Mouse (Mus musculus): ENCODE data around the gene Avl9. TPM values are rescaled to one million over a fixed set of nuclear protein-coding genes. Genes with fewer than 3 reads are reported as not detected.

The Avl9 gene
- polyA plus RNA-seq, 1 experiment from 2014 or later: 13.1 TPM

GRCm38 (mm10) chr6:56720877-56721276 lies 6.2 kb downstream of the Avl9 start:
- DNase-seq (ENCODE audit: low spot score) (peak; percentile 30), ATAC-seq (ENCODE audit: low read depth) (no peak)
- WGBS: 65% methylated on average over 3 of the region's 3 CpGs
- H3K27ac ChIP-seq (replicated peaks; ENCODE audit: low read depth, low read length): no peak overlapping the region; the same call in 1 of the 2 replicates
- no peaks in the 10 kb centered on the region for H3K27me3 ChIP-seq (replicated peaks; ENCODE audit: control insufficient read depth, insufficient read depth, low read length)
- no peak overlapping the region for H3K4me2 ChIP-seq (ENCODE audit: low read depth, low read length)
- H3K9me3 ChIP-seq (ENCODE audit: control insufficient read depth, low read length): no peaks in the 10 kb centered on the region
- no peak overlapping the region for H3K9ac ChIP-seq (ENCODE audit: low read depth, low read length)
- peaks cover 11% of the 10 kb centered on the region for H3K4me1 ChIP-seq (ENCODE audit: control insufficient read depth, insufficient read depth, low read length)
- H3K36me3 ChIP-seq (ENCODE audit: control insufficient read depth, insufficient read depth, low read length): peaks cover 24% of the 10 kb centered on the region
- H3K4me3 ChIP-seq (ENCODE audit: low read depth, low read length): no peak overlapping the region

- H3K4me3 ChIP-seq (ENCODE audit: low read depth, low read length): no peak overlapping the region
- ATAC-seq (ENCODE audit: low read depth) (no peak), DNase-seq (ENCODE audit: low spot score) (no peak)
- peaks cover 72% of the 10 kb centered on the region for H3K36me3 ChIP-seq (ENCODE audit: control insufficient read depth, insufficient read depth, low read length)
- H3K9ac ChIP-seq (ENCODE audit: low read depth, low read length): no peak overlapping the region
- no peak overlapping the region for H3K27ac ChIP-seq (replicated peaks; ENCODE audit: low read depth, low read length)
- 86% methylated on average over 2 of the region's 2 CpGs for WGBS
- H3K9me3 ChIP-seq (ENCODE audit: control insufficient read depth, low read length): no peaks in the 10 kb centered on the region
- H3K27me3 ChIP-seq (replicated peaks; ENCODE audit: control insufficient read depth, insufficient read depth, low read length): no peaks in the 10 kb centered on the region
- H3K4me2 ChIP-seq (ENCODE audit: low read depth, low read length): no peak overlapping the region
- H3K4me1 ChIP-seq (ENCODE audit: control insufficient read depth, insufficient read depth, low read length): no peaks in the 10 kb centered on the region
These were observed 17.8 kb downstream of the Avl9 start for GRCm38 (mm10) chr6:56732545-56732944.

GRCm38 (mm10) chr6:56745950-56746543 lies 31.3 kb downstream of the Avl9 start:
- WGBS: 71% methylated on average over 5 of the region's 5 CpGs

GRCm38 (mm10) chr6:56753719-56754118 lies 39.0 kb downstream of the Avl9 start:
- Histone ChIP-seq H3K36me3 (ENCODE audit: control insufficient read depth, insufficient read depth, low read length) (peaks cover 56% of the 10 kb centered on the region), H3K9me3 (ENCODE audit: control insufficient read depth, low read length) (no peaks in the 10 kb centered on the region), H3K4me2 (ENCODE audit: low read depth, low read length) (no peak overlapping the region), H3K27ac (replicated peaks; ENCODE audit: low read depth, low read length) (no peak overlapping the region), H3K27me3 (replicated peaks; ENCODE audit: control insufficient read depth, insufficient read depth, low read length) (no peaks in the 10 kb centered on the region), H3K4me3 (ENCODE audit: low read depth, low read length) (no peak overlapping the region), H3K9ac (ENCODE audit: low read depth, low read length) (no peak overlapping the region), H3K4me1 (ENCODE audit: control insufficient read depth, insufficient read depth, low read length) (no peaks in the 10 kb centered on the region)
- ATAC-seq (ENCODE audit: low read depth) (no peak), DNase-seq (ENCODE audit: low spot score) (no peak)
- 83% methylated on average over 3 of the region's 3 CpGs for WGBS

More at GRCm38 (mm10) chr6:56745950-56746543, 31.3 kb downstream of the Avl9 start:
- H3K4me3 ChIP-seq (ENCODE audit: low read depth, low read length): no peak overlapping the region
- H3K27ac ChIP-seq (replicated peaks; ENCODE audit: low read depth, low read length): no peak overlapping the region
- H3K27me3 ChIP-seq (replicated peaks; ENCODE audit: control insufficient read depth, insufficient read depth, low read length): no peaks in the 10 kb centered on the region
- DNase-seq (ENCODE audit: low spot score) (peak; percentile 88), ATAC-seq (ENCODE audit: low read depth) (peak; percentile 71; the same call in 1 of the 2 replicates)
- no peaks in the 10 kb centered on the region for H3K4me1 ChIP-seq (ENCODE audit: control insufficient read depth, insufficient read depth, low read length)
- peaks cover 35% of the 10 kb centered on the region for H3K36me3 ChIP-seq (ENCODE audit: control insufficient read depth, insufficient read depth, low read length)
- no peak overlapping the region for H3K4me2 ChIP-seq (ENCODE audit: low read depth, low read length)
- H3K9ac ChIP-seq (ENCODE audit: low read depth, low read length): no peak overlapping the region
- H3K9me3 ChIP-seq (ENCODE audit: control insufficient read depth, low read length): no peaks in the 10 kb centered on the region

- H3K27ac ChIP-seq (replicated peaks; ENCODE audit: low read depth, low read length): no peak overlapping the region
- no peak overlapping the region for H3K4me2 ChIP-seq (ENCODE audit: low read depth, low read length)
- no peak for ATAC-seq (ENCODE audit: low read depth)
- 92% methylated on average over 1 of the region's 1 CpGs for WGBS
- H3K4me3 ChIP-seq (ENCODE audit: low read depth, low read length): no peak overlapping the region
- H3K36me3 ChIP-seq (ENCODE audit: control insufficient read depth, insufficient read depth, low read length): peaks cover 64% of the 10 kb centered on the region
- no peaks in the 10 kb centered on the region for H3K9me3 ChIP-seq (ENCODE audit: control insufficient read depth, low read length)
- no peak for DNase-seq (ENCODE audit: low spot score)
- H3K4me1 ChIP-seq (ENCODE audit: control insufficient read depth, insufficient read depth, low read length): no peaks in the 10 kb centered on the region
- no peaks in the 10 kb centered on the region for H3K27me3 ChIP-seq (replicated peaks; ENCODE audit: control insufficient read depth, insufficient read depth, low read length)
- no peak overlapping the region for H3K9ac ChIP-seq (ENCODE audit: low read depth, low read length)
These were observed 41.4 kb downstream of the Avl9 start for GRCm38 (mm10) chr6:56756117-56756516.

- Histone ChIP-seq H3K4me2 (ENCODE audit: low read depth, low read length) (no peak overlapping the region), H3K27me3 (replicated peaks; ENCODE audit: control insufficient read depth, insufficient read depth, low read length) (no peaks in the 10 kb centered on the region), H3K4me3 (ENCODE audit: low read depth, low read length) (no peak overlapping the region), H3K4me1 (ENCODE audit: control insufficient read depth, insufficient read depth, low read length) (no peaks in the 10 kb centered on the region), H3K27ac (replicated peaks; ENCODE audit: low read depth, low read length) (no peak overlapping the region), H3K36me3 (ENCODE audit: control insufficient read depth, insufficient read depth, low read length) (peaks cover 66% of the 10 kb centered on the region), H3K9me3 (ENCODE audit: control insufficient read depth, low read length) (no peaks in the 10 kb centered on the region), H3K9ac (ENCODE audit: low read depth, low read length) (no peak overlapping the region)
- DNase-seq (ENCODE audit: low spot score) (no peak), ATAC-seq (ENCODE audit: low read depth) (no peak)
- whole genome bisulfite sequencing: 93% methylated on average over 1 of the region's 1 CpGs
These were observed 44.6 kb downstream of the Avl9 start for GRCm38 (mm10) chr6:56759324-56759723.

- no peak overlapping the region for H3K9ac ChIP-seq (ENCODE audit: low read depth, low read length)
- H3K36me3 ChIP-seq (ENCODE audit: control insufficient read depth, insufficient read depth, low read length): peaks cover 19% of the 10 kb centered on the region
- ATAC-seq (ENCODE audit: low read depth) (no peak), DNase-seq (ENCODE audit: low spot score) (no peak)
- no peak overlapping the region for H3K27ac ChIP-seq (replicated peaks; ENCODE audit: low read depth, low read length)
- no peaks in the 10 kb centered on the region for H3K9me3 ChIP-seq (ENCODE audit: control insufficient read depth, low read length)
- H3K27me3 ChIP-seq (replicated peaks; ENCODE audit: control insufficient read depth, insufficient read depth, low read length): no peaks in the 10 kb centered on the region
- H3K4me3 ChIP-seq (ENCODE audit: low read depth, low read length): no peak overlapping the region
- H3K4me2 ChIP-seq (ENCODE audit: low read depth, low read length): no peak overlapping the region
- 57% methylated on average over 3 of the region's 3 CpGs for WGBS
- no peaks in the 10 kb centered on the region for H3K4me1 ChIP-seq (ENCODE audit: control insufficient read depth, insufficient read depth, low read length)
These were observed 50.6 kb downstream of the Avl9 start for GRCm38 (mm10) chr6:56765265-56765664.

- no peak overlapping the region for H3K27ac ChIP-seq (replicated peaks; ENCODE audit: low read depth, low read length)
- H3K9me3 ChIP-seq (ENCODE audit: control insufficient read depth, low read length): no peaks in the 10 kb centered on the region
- H3K4me2 ChIP-seq (ENCODE audit: low read depth, low read length): no peak overlapping the region
- ATAC-seq (ENCODE audit: low read depth) (no peak), DNase-seq (ENCODE audit: low spot score) (no peak)
- no peaks in the 10 kb centered on the region for H3K4me1 ChIP-seq (ENCODE audit: control insufficient read depth, insufficient read depth, low read length)
- peaks cover 19% of the 10 kb centered on the region for H3K36me3 ChIP-seq (ENCODE audit: control insufficient read depth, insufficient read depth, low read length)
- H3K4me3 ChIP-seq (ENCODE audit: low read depth, low read length): no peak overlapping the region
- no peak overlapping the region for H3K9ac ChIP-seq (ENCODE audit: low read depth, low read length)
- H3K27me3 ChIP-seq (replicated peaks; ENCODE audit: control insufficient read depth, insufficient read depth, low read length): no peaks in the 10 kb centered on the region
- 79% methylated on average over 4 of the region's 4 CpGs for WGBS
These were observed 51.0 kb downstream of the Avl9 start for GRCm38 (mm10) chr6:56765696-56766095.

GRCm38 (mm10) chr6:56775816-56776215 lies 61.1 kb downstream of the Avl9 start:
- peak; percentile 42 for DNase-seq (ENCODE audit: low spot score)
- Histone ChIP-seq H3K27ac (replicated peaks; ENCODE audit: low read depth, low read length) (no peak overlapping the region), H3K4me3 (ENCODE audit: low read depth, low read length) (no peak overlapping the region), H3K27me3 (replicated peaks; ENCODE audit: control insufficient read depth, insufficient read depth, low read length) (no peaks in the 10 kb centered on the region), H3K36me3 (ENCODE audit: control insufficient read depth, insufficient read depth, low read length) (peaks cover 54% of the 10 kb centered on the region), H3K4me1 (ENCODE audit: control insufficient read depth, insufficient read depth, low read length) (no peaks in the 10 kb centered on the region), H3K4me2 (ENCODE audit: low read depth, low read length) (no peak overlapping the region), H3K9ac (ENCODE audit: low read depth, low read length) (no peak overlapping the region), H3K9me3 (ENCODE audit: control insufficient read depth, low read length) (0 out of 2 replicates have a peak, but pooled peaks cover 5% of the 10 kb centered on the region)
- ATAC-seq (ENCODE audit: low read depth): no peak
- 64% methylated on average over 3 of the region's 3 CpGs for WGBS

Measured in embryonic facial prominence, embryonic 14.5 days (tissue).